Mouse (Mus musculus) MEL (cell line): ENCODE measurements at regions not wholly inside any gene's neighbourhood (a gene's known extent, or its start where the extent isn't known, plus 50 kb on each side); places are given as distances from the start of the nearest gene placed in this dataset.

Source experiments
- DNase-seq: peaks from one replicate; pipeline ENCODE4 v3.0.0; 2011; ENCODE audit warnings: low read depth, low spot score
- H3K27ac ChIP-seq: 2 replicates; pipeline ENCODE4 v1.5.1; 2012; ENCODE audit warnings: low read depth, mild to moderate bottlenecking, control low read depth, low read length, moderate library complexity; ENCODE audit not compliant: control insufficient read depth
- H3K27me3 ChIP-seq, 2 experiments: fragments of 150-350 bp in 1 of 2; sonication (generic) in 1 of 2; 2 replicates each; pipeline ENCODE4 v1.6.1; 2012; ENCODE audit warnings: low read length in 2 of 2, mild to moderate bottlenecking in 2 of 2, improper control_type of control experiment in 1 of 2, moderate library complexity in 1 of 2; ENCODE audit not compliant: insufficient read depth in 2 of 2, control insufficient read depth in 1 of 2
- H3K36me3 ChIP-seq, 2 experiments: 2 replicates each; pipeline ENCODE4 v1.6.1; 2012 to 2014; ENCODE audit warnings: low read length in 2 of 2, improper control_type of control experiment in 1 of 2, inconsistent platforms in 1 of 2, mild to moderate bottlenecking in 1 of 2; ENCODE audit not compliant: insufficient read depth in 2 of 2, control insufficient read depth in 1 of 2
- H3K4me1 ChIP-seq, 2 experiments: fragments of 150-350 bp in 1 of 2; sonication (generic) in 1 of 2; 2 replicates each; pipeline ENCODE4 v1.6.1; 2012; ENCODE audit warnings: low read length in 2 of 2, improper control_type of control experiment in 1 of 2, mild to moderate bottlenecking in 1 of 2; ENCODE audit not compliant: insufficient read depth in 2 of 2, control insufficient read depth in 1 of 2
- H3K4me3 ChIP-seq, 2 experiments: fragments of 150-350 bp in 1 of 2; sonication (generic) in 1 of 2; 2 replicates each; pipeline ENCODE4 v1.5.1; 2012; ENCODE audit warnings: low read depth in 2 of 2, low read length in 2 of 2, mild to moderate bottlenecking in 2 of 2, moderate library complexity in 2 of 2, control low read depth in 1 of 2, improper control_type of control experiment in 1 of 2; ENCODE audit not compliant: control insufficient read depth in 1 of 2, insufficient read depth in 1 of 2
- H3K79me2 ChIP-seq: 2 replicates; pipeline ENCODE4 v1.6.1; 2012; ENCODE audit warnings: mild to moderate bottlenecking, low read length, moderate library complexity; ENCODE audit not compliant: control insufficient read depth, poor library complexity, insufficient read depth
- H3K9ac ChIP-seq: 2 replicates; pipeline ENCODE4 v1.6.1; 2012; ENCODE audit warnings: low read depth, mild to moderate bottlenecking, control low read depth, low read length, moderate library complexity; ENCODE audit not compliant: control insufficient read depth, poor library complexity, severe bottlenecking
- H3K9me3 ChIP-seq: fragments of 150-350 bp; sonication (generic); replicated peaks from 2 replicates; pipeline ENCODE4 v1.6.1; 2012; ENCODE audit warnings: mild to moderate bottlenecking, low read length, improper control_type of control experiment, moderate library complexity; ENCODE audit not compliant: insufficient read depth
- CHD2 ChIP-seq: IDR thresholded peaks from 2 replicates; pipeline ENCODE4 v1.6.1; 2011; ENCODE audit warnings: low read length, improper control_type of control experiment
- E2F4 ChIP-seq: IDR thresholded peaks from 2 replicates; pipeline ENCODE4 v1.6.1; 2011; ENCODE audit warnings: low read depth, low read length, improper control_type of control experiment, borderline replicate concordance
- ELF1 ChIP-seq: IDR thresholded peaks from 2 replicates; pipeline ENCODE4 v1.6.1; 2014; ENCODE audit warnings: low read depth, mild to moderate bottlenecking, inconsistent platforms, low read length, improper control_type of control experiment, moderate library complexity
- EP300 ChIP-seq, 2 experiments: IDR thresholded peaks; 2 replicates each; pipeline ENCODE4 v1.6.1; 2011; ENCODE audit warnings: improper control_type of control experiment in 2 of 2, low read length in 2 of 2, low read depth in 1 of 2, mild to moderate bottlenecking in 1 of 2
- GABPA ChIP-seq: IDR thresholded peaks from 2 replicates; pipeline ENCODE4 v1.6.1; 2012; ENCODE audit warnings: low read depth, mild to moderate bottlenecking, inconsistent platforms, low read length, improper control_type of control experiment, moderate library complexity
- GATA1 ChIP-seq: IDR thresholded peaks from 2 replicates; pipeline ENCODE4 v1.6.1; 2011; ENCODE audit warnings: low read depth, low read length, improper control_type of control experiment
- HCFC1 ChIP-seq: IDR thresholded peaks from 2 replicates; pipeline ENCODE4 v1.6.1; 2012; ENCODE audit warnings: low read depth, mild to moderate bottlenecking, inconsistent platforms, low read length, improper control_type of control experiment, moderate library complexity
- MAFK ChIP-seq: IDR thresholded peaks from 2 replicates; pipeline ENCODE4 v1.6.1; 2011; ENCODE audit warnings: low read depth, mild to moderate bottlenecking, low read length, improper control_type of control experiment, borderline replicate concordance
- MAX ChIP-seq: IDR thresholded peaks from 2 replicates; pipeline ENCODE4 v1.6.1; 2011; ENCODE audit warnings: low read length, improper control_type of control experiment
- MEF2A ChIP-seq: IDR thresholded peaks from 2 replicates; pipeline ENCODE4 v1.6.1; 2014; ENCODE audit warnings: low read depth, mild to moderate bottlenecking, inconsistent platforms, low read length, improper control_type of control experiment; ENCODE audit not compliant: poor library complexity, insufficient replicate concordance, severe bottlenecking; ENCODE audit errors: extremely low read depth
- MXI1 ChIP-seq: IDR thresholded peaks from 2 replicates; pipeline ENCODE4 v1.6.1; 2011; ENCODE audit warnings: mild to moderate bottlenecking, low read depth, low read length, improper control_type of control experiment
- MYB ChIP-seq: IDR thresholded peaks from 2 replicates; pipeline ENCODE4 v1.6.1; 2011; ENCODE audit warnings: mild to moderate bottlenecking, low read depth, low read length, improper control_type of control experiment
- NELFE ChIP-seq: IDR thresholded peaks from 2 replicates; pipeline ENCODE4 v1.6.1; 2011; ENCODE audit warnings: low read depth, low read length, improper control_type of control experiment
- POLR2AphosphoS2 ChIP-seq: IDR thresholded peaks from 2 replicates; pipeline ENCODE4 v1.6.1; 2011; ENCODE audit warnings: low read length, improper control_type of control experiment
- SMC3 ChIP-seq: IDR thresholded peaks from 2 replicates; pipeline ENCODE4 v1.6.1; 2011; ENCODE audit warnings: low read depth, low read length, improper control_type of control experiment
- TAL1 ChIP-seq: IDR thresholded peaks from 2 replicates; pipeline ENCODE4 v1.6.1; 2012; ENCODE audit warnings: mild to moderate bottlenecking, inconsistent platforms, low read length, moderate library complexity, mixed read lengths
- TCF12 ChIP-seq: IDR thresholded peaks from 2 replicates; pipeline ENCODE4 v1.6.1; 2014; ENCODE audit warnings: low read depth, mild to moderate bottlenecking, inconsistent platforms, low read length, improper control_type of control experiment, moderate library complexity
- UBTF ChIP-seq: IDR thresholded peaks from 2 replicates; pipeline ENCODE4 v1.6.1; 2012; ENCODE audit warnings: low read depth, mild to moderate bottlenecking, inconsistent platforms, low read length, improper control_type of control experiment, moderate library complexity, borderline replicate concordance; ENCODE audit not compliant: insufficient read depth
- USF2 ChIP-seq, 2 experiments: IDR thresholded peaks; 2 replicates each; pipeline ENCODE4 v1.6.1; 2011 to 2012; ENCODE audit warnings: improper control_type of control experiment in 2 of 2, low read length in 2 of 2, borderline replicate concordance in 1 of 2, inconsistent platforms in 1 of 2, low read depth in 1 of 2, mild to moderate bottlenecking in 1 of 2; ENCODE audit not compliant: insufficient read depth in 1 of 2
- ZC3H11A ChIP-seq: IDR thresholded peaks from 2 replicates; pipeline ENCODE4 v1.6.1; 2012; ENCODE audit warnings: low read depth, mild to moderate bottlenecking, inconsistent platforms, low read length, improper control_type of control experiment
- ZKSCAN1 ChIP-seq: IDR thresholded peaks from 2 replicates; pipeline ENCODE4 v1.6.1; 2012; ENCODE audit warnings: low read depth, mild to moderate bottlenecking, inconsistent platforms, low read length, improper control_type of control experiment, moderate library complexity
- ZMIZ1 ChIP-seq: IDR thresholded peaks from 2 replicates; pipeline ENCODE4 v1.6.1; 2012; ENCODE audit warnings: low read depth, mild to moderate bottlenecking, inconsistent platforms, low read length, improper control_type of control experiment, moderate library complexity

- no peak overlapping the region for H3K27ac ChIP-seq
- H3K4me1 ChIP-seq: peaks cover 14 to 35% of the 10 kb centered on the region in 2 experiments
- TF ChIP-seq GABPA (no peak), SMC3 (no peak), MAX (no peak), E2F4 (no peak), NELFE (no peak), UBTF (no peak), EP300 (IDR thresholded peaks at IDR 0.05; ENCODE audit: low read depth in 1 of 2, low read length in 2 of 2) (no peak), MXI1 (no peak), POLR2AphosphoS2 (no peak), ZC3H11A (no peak), ZKSCAN1 (no peak), ZMIZ1 (no peak), USF2 (IDR thresholded peaks at IDR 0.05; ENCODE audit: borderline replicate concordance in 1 of 2, insufficient read depth in 1 of 2, low read depth in 1 of 2, low read length in 2 of 2) (no peak), MAFK (no peak), TAL1 (no peak)
- no peak for DNase-seq
- no peak overlapping the region for H3K4me3 ChIP-seq
- 0 out of 2 replicates have a peak, but pooled peaks cover 2% of the 10 kb centered on the region for H3K79me2 ChIP-seq
- H3K9ac ChIP-seq: no peak overlapping the region
- H3K36me3 ChIP-seq: peaks cover 0 to 22% of the 10 kb centered on the region in 2 experiments; a peak in 2 of 4 replicates
- H3K9me3 ChIP-seq: no peaks in the 10 kb centered on the region
- no peaks in the 10 kb centered on the region for H3K27me3 ChIP-seq
Measured at GRCm38 (mm10) chr17:83953656-83954055, 105.9 kb upstream of the Haao start.

GRCm38 (mm10) chr17:83946718-83947117, 99.0 kb upstream of the Haao start:
- H3K36me3 ChIP-seq: no peaks in the 10 kb centered on the region
- DNase-seq: no peak
- H3K4me3 ChIP-seq: no peak overlapping the region
- no peak overlapping the region for H3K9ac ChIP-seq
- TF ChIP-seq MYB (no peak), MEF2A (no peak), POLR2AphosphoS2 (no peak), CHD2 (no peak), GATA1 (no peak), ELF1 (no peak), TAL1 (no peak), ZC3H11A (no peak), TCF12 (no peak), MAX (no peak), E2F4 (no peak), HCFC1 (no peak)
- H3K79me2 ChIP-seq: no peaks in the 10 kb centered on the region
- no peak overlapping the region for H3K27ac ChIP-seq
- H3K4me1 ChIP-seq: no peaks in the 10 kb centered on the region
- no peaks in the 10 kb centered on the region for H3K9me3 ChIP-seq
- no peaks in the 10 kb centered on the region; a peak in 1 of 4 replicates for H3K27me3 ChIP-seq
